Mouse (Mus musculus) thymus, postnatal 4 days (tissue): Measurements from ENCODE around the gene Vcp.

Source experiments
- DNase-seq: peaks from one replicate; pipeline ENCODE4 v3.0.0; 2021

Vcp gene

GRCm38 (mm10) chr4:43000141-43000986 lies at the start of gene Vcp:
TSS of gene Vcp (minus strand) at chr4:43000507.
- peak; percentile 98 for DNase-seq

GRCm38 (mm10) chr4:43047231-43047630 lies 46.9 kb upstream of the Vcp start:
- peak; percentile 65 for DNase-seq

GRCm38 (mm10) chr4:43046607-43047006 lies 46.3 kb upstream of the Vcp start:
- no peak for DNase-seq

GRCm38 (mm10) chr4:43045659-43046302 lies 45.5 kb upstream of the Vcp start, which contains the start of gene Fam214b:
TSS of gene Fam214b (minus strand) at chr4:43046220.
- DNase-seq, result peak; percentile 90

GRCm38 (mm10) chr4:43045285-43045658 lies 45.0 kb upstream of the Vcp start:
- no peak for DNase-seq

DNA sequence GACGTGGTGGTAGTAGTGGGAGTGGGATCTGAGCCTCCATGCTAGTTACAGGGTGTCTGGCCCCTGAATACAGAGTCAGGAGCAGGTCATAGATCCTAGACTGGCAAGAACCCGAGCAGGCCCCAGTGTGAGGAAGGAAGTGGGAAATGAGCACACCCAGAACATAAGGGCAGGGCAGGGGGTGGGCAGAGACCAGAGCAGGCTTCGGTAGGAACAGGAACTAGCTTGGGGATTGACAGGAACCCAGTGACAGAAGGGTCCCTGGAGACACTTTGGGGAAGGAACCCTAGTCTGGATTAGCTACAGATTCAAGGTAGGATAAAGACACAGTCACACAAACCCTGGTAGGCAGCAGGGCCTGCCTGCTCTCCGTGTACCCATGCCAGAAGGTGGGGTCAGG lies 44.4 kb upstream of the Vcp start:
- DNase-seq, result no peak

GRCm38 (mm10) chr4:43043644-43044357 lies 43.5 kb upstream of the Vcp start:
- peak; percentile 66 for DNase-seq

DNA sequence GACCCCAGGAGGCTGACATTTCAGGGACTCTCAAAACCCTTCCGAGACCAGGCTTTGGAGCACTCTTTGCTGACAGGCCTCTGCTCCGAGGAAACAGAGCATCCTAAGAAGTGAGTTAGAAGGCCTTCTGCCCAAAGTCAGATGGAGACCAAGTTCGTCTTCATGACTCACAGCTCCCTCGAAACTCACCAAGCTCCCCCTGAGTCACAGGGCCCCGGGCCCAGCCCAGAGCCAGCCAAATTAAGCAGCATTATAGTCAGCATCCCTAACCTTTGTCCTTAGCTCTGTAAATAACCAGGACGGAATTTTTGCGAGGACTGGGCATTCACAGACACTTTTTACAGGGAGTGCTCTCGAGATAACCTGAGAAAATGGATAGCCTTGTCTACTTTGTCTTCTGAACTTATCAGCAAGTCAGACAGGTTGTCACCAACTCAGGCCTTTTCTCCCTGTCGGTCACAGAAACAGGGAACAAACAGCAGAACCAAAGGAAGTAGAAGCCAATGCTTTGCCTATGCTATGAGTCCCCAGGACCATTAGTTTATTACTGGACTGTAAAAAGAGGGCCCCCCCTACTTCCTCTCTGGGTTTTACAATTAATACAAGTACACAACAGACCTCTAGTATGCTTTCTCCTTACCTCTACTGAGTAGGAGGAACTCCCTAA lies 40.7 kb upstream of the Vcp start:
- no peak for DNase-seq

DNA sequence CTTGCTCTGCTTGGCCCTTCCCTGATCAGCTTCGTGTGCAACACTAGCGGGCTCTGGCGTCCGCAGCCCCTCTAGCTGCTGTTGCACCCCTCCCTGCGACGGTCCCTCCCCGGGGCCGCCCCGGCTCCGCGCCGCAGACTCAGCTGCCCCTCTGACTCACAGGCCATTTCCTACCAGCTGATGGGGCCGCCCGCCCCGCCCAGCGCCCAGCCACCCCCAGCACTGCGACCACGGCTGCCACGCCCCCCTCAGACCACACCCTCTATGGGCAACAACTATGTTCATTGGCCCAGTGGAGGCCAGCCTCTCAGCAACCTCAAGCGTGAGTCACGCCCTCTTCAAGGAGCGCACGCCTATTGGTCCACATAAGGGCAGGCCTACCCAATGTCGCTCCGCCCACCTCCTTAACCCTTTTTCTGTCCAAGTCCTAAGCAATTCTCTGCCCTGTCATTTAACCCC lies 39.8 kb upstream of the Vcp start:
- peak; percentile 94 for DNase-seq

GRCm38 (mm10) chr4:43039609-43040008 lies 39.3 kb upstream of the Vcp start:
- no peak for DNase-seq

DNA sequence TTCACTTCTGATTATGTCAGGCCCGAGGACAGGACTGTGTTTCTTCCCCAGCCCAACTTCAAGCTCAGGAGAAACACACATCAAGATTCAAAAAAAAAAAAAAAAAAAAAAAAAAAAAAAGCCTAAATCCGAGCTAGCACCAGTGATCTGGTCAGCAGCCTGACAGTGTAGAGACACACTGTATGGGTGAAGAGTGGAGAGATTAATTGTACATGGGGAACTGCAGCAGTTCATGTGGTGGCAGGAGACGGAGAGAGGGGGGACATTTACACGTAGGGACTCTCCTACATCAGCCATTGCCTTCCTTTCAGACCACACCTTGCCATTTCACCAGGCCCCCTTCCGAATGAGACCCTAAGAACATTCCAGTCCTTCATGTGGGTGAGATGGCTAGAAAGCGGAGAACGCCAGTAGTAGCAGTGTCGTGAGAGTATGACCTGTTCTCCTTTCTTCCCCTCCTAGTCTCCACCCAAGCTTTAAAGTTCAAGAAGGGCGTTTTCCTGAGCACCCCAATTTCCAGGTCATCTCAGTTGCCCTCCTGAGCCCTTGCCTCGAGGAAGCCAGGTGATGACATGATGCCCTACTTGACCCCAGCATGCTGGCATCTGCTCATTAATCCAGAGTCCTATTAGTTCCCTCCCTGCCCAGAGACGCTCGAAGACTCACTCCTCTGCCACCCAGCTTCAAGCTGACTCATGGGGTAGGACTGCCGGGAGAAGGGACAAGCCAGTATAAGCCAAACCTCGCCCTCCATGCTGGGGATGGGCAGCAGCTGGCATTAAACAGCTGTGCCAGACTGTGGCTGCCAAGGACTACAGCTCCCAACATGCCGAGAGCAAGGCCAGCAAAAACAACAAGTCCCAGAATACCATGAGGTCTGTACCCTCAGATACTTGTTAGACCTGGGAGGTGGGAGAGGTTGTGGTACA lies 38.5 kb upstream of the Vcp start:
- no peak for DNase-seq

- no peak for DNase-seq
Observed at GRCm38 (mm10) chr4:43037860-43038566, 37.7 kb upstream of the Vcp start.

DNA sequence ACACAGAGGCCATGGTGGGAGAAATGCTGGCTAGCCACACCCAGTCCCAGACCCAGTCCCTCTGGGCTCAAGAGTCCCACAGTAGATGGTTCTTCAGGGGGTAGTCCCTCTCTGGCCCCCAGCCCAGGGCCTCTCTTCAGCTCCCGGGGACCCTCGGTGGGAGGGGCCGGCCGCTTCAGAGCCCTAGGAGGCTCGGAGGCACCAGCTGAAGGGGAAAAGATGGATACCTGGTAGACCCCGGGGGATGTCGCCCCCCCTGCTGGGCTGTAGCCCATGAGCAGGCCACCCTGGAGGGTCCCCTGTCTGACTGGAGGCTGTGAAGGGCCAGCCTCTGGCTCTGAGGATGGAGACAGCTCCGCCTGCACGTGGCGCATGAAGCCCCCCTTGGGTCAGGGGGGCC lies 36.0 kb upstream of the Vcp start:
- DNase-seq, result no peak

DNA sequence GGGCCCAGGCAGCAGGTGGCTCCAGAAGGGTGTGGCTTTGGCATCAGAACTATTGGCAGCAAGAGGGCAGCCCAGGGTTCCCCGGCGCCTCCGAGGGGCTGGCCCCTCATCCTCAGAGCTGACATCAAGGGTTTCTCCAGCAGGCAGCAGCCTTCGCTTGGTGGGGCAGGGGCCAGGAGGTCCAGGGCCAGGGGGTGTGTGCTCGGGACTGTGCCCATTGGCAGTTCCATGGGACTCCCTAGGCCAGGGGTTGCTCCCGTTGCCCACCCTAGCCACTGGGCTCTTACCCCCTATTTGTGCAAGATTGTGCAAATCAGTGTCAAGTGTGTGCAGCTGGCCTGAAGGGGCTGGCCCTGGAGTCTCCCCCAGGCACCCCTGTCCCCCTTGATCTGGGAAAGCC lies 35.5 kb upstream of the Vcp start:
- DNase-seq, result no peak

- no peak for DNase-seq
Observed at GRCm38 (mm10) chr4:43033481-43033880, 33.2 kb upstream of the Vcp start.

DNA sequence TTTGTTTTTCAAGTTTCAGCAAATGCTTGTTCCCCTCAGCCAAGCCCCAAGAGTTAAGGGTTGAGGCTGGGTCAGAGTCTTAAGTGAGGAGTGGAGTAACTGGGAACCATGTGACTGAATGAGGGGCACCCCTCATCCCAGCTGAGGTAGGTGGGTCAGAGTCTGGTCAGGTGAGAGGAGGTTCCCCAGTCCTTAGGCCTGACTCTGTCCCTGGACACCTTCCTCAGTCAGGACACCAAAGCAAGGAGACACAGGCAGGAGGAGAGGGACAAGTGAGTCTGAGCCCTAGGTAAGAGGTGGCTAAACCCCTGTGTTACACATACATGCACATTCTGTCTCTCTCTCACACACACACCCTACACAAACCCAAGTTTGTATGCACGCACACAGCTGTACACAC lies 32.2 kb upstream of the Vcp start:
- DNase-seq, result no peak

DNA sequence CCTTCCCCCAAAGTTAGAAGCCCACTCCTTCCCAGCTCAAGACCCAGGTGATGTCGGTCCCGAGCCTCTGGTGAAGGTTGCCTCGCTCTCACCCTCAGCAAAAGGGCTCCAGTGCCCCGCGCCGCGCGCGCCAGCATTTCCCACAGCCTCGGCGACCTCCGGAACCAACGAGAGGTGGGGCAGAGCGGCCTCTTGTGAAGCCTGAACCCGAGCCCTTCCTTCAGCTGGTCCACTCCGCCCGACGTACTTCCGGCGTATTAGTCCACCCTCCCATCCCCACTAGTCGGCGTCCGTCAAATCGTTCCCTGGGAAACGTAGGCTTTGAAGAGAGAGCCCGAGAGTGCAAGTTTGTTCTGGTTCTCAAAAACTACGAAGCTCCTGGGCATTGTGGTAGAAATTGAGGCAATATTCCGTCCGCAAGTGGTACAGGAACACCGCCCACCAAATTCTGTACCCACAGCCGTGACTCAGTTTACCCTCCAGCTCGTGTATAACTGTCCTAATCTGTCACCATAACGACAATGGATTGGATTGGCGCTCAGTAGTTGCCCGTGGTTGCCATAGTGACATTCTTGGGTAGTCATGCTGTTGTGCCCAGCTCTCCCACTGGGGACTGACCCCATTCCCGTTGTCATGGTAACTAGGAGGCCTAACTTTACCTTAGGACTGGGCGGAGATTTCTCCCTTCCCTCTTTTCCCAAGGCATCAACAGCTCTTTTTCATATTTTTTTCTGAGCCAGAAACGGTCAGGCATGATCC lies 31.1 kb upstream of the Vcp start, which contains the start of gene Stoml2:
Stoml2 (minus strand) TSS at position 474 of the 759 bp plus-strand sequence.
- DNase-seq, result peak; percentile 94

DNA sequence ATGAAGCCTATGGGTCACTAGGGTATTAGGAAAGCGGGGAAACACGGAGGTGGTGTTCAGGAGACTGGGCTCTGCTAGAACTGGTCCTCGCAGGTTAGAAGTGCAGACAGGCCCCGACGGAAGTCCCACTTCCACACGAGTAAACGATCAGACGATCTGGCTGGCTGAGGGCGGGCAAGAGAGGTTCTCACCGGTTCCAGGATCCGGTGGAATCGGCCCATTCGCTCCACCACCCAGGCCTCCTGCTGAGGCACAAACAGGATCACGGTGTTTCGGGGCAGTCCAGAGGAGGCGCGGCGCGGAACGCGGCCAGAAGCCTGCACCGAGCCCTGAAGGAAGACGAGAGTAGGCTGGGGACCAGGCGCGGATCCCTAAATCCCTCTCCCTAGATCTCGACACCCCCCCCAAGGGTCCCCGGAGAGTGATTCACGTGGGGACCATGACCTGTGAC lies 30.5 kb upstream of the Vcp start:
- DNase-seq, result no peak

DNA sequence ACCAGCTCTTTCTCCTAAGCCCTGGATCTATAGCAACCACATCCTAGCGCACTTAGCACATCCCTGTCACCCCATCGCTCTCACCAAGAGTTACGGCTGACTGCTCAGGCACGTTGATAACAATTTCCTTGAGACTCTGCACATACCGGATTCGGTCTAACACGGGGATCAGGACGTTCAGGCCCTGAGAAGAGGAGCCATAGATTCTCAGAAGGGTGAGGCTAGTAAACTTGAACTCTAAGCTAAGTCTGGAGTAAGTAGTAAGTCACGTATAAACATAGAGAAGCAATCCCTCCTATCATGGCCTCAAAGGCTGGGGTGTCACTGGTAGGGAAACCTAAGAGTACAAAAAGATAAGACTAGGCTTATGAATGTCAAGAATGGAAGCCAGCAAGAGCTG lies 30.0 kb upstream of the Vcp start:
- no peak for DNase-seq

- no peak for DNase-seq
Observed at GRCm38 (mm10) chr4:43029749-43030148, 29.4 kb upstream of the Vcp start.
